ENCODE assay signal across 9 mouse cellular contexts in genomic region chr17:35697759-35698500, GRCm38 (mm10). TPM values are rescaled to one million over a fixed set of nuclear protein-coding genes. Genes with fewer than 3 reads are reported as not detected.
DNase-seq lines count a peak whose midpoint lies in the region; ATAC-seq lines count a peak whose summit lies in the region.
"Had no signal": no experiment of that assay in that cellular context is flagged by ENCODE, and none has a peak within 500 bp of the region (broad histone marks: within the 10 kb centered on the region; RNA-seq: fewer than 3 reads in every experiment).

No protein-coding gene starts in this region.

- H3K9ac ChIP-seq in embryonic facial prominence, embryonic 12.5 days, result peak overlapping the region; percentile 47
- peak overlapping the region; percentile 35 for H3K9ac ChIP-seq in hindbrain, embryonic 11.5 days (ENCODE audit: low read depth, low read length)
- peak overlapping the region; percentile 44 for H3K9ac ChIP-seq in neural tube, embryonic 14.5 days (replicated peaks; ENCODE audit: low read depth, low read length)

- intact Hi-C loops in left cerebral cortex, postnatal 14 days (cut with DNase I), result loop anchor here (5.0 kb wide), 1 partner anchor 39 kb away; no protein-coding TSS in a partner anchor

- peak; percentile 29 for DNase-seq in gastrocnemius, postnatal 25 days
- no peak for DNase-seq in gastrocnemius, adult 18-20 months (ENCODE audit: low spot score)
- DNase-seq in ZHBTc4 (ENCODE audit: low read depth, low spot score), result peak; percentile 86
- peak; percentile 79 for DNase-seq in hindbrain, embryonic 11.5 days (ENCODE audit: low spot score)
- DNase-seq in left cerebral cortex, postnatal 14 days (ENCODE audit: low spot score in 2 of 2), result peak; percentile 42 to 78

- WGBS in embryonic facial prominence, embryonic 12.5 days, result 2% methylated on average over 14 of the region's 16 CpGs
- WGBS in hindbrain, embryonic 11.5 days, result 3% methylated on average over 16 of the region's 16 CpGs
- WGBS in neural tube, embryonic 14.5 days, result 1% methylated on average over 16 of the region's 16 CpGs

- H3K9me3 ChIP-seq in embryonic facial prominence, embryonic 12.5 days, result 0 out of 2 replicates have a peak, but pooled peaks cover 3% of the 10 kb centered on the region
- no peaks in the 10 kb centered on the region for H3K9me3 ChIP-seq in hindbrain, embryonic 11.5 days (ENCODE audit: control insufficient read depth, low read length)
- H3K9me3 ChIP-seq in neural tube, embryonic 14.5 days (ENCODE audit: control insufficient read depth, low read length), result no peaks in the 10 kb centered on the region

- H3K4me3 ChIP-seq in embryonic facial prominence, embryonic 12.5 days, result peak overlapping the region; percentile 33
- peak overlapping the region; percentile 25 for H3K4me3 ChIP-seq in hindbrain, embryonic 11.5 days (ENCODE audit: low read depth, low read length)
- H3K4me3 ChIP-seq in neural tube, embryonic 14.5 days (ENCODE audit: low read depth, low read length), result peak overlapping the region; percentile 33

- peaks cover 51% of the 10 kb centered on the region for H3K4me1 ChIP-seq in embryonic facial prominence, embryonic 12.5 days
- H3K4me1 ChIP-seq in hindbrain, embryonic 11.5 days (replicated peaks; ENCODE audit: control insufficient read depth, insufficient read depth, low read length), result peaks cover 10% of the 10 kb centered on the region
- H3K4me1 ChIP-seq in neural tube, embryonic 14.5 days (ENCODE audit: control insufficient read depth, insufficient read depth, low read length), result peaks cover 22% of the 10 kb centered on the region

- H3K36me3 ChIP-seq in embryonic facial prominence, embryonic 12.5 days, result peaks cover 17% of the 10 kb centered on the region
- H3K36me3 ChIP-seq in hindbrain, embryonic 11.5 days (ENCODE audit: control insufficient read depth, insufficient read depth, low read length), result peaks cover 16% of the 10 kb centered on the region
- peaks cover 8% of the 10 kb centered on the region; the same call in 1 of the 2 replicates for H3K36me3 ChIP-seq in neural tube, embryonic 14.5 days (ENCODE audit: control insufficient read depth, insufficient read depth, low read length)

- H3K4me2 ChIP-seq in embryonic facial prominence, embryonic 12.5 days (replicated peaks), result peak overlapping the region; percentile 59
- H3K4me2 ChIP-seq in hindbrain, embryonic 11.5 days (replicated peaks; ENCODE audit: low read depth, low read length), result peak overlapping the region; percentile 43
- H3K4me2 ChIP-seq in neural tube, embryonic 14.5 days (ENCODE audit: low read depth, low read length), result peak overlapping the region; percentile 89

- H3K27ac ChIP-seq in embryonic facial prominence, embryonic 12.5 days, result peak overlapping the region; percentile 86
- H3K27ac ChIP-seq in hindbrain, embryonic 11.5 days (ENCODE audit: low read depth, low read length), result peak overlapping the region; percentile 100
- H3K27ac ChIP-seq in neural tube, embryonic 14.5 days (ENCODE audit: low read depth, low read length), result peak overlapping the region; percentile 98

- H3K27me3 ChIP-seq in embryonic facial prominence, embryonic 12.5 days, result peaks cover 14% of the 10 kb centered on the region
- no peaks in the 10 kb centered on the region for H3K27me3 ChIP-seq in hindbrain, embryonic 11.5 days (ENCODE audit: control insufficient read depth, insufficient read depth, low read length)
- H3K27me3 ChIP-seq in neural tube, embryonic 14.5 days (ENCODE audit: control insufficient read depth, insufficient read depth, low read length), result no peaks in the 10 kb centered on the region

- peak; percentile 24 for ATAC-seq in embryonic facial prominence, embryonic 12.5 days (ENCODE audit: insufficient number of reproducible peaks, insufficient read depth, low FRiP score, low TSS enrichment)
- ATAC-seq in hindbrain, embryonic 11.5 days (ENCODE audit: low FRiP score), result peak; percentile 84
- ATAC-seq in neural tube, embryonic 14.5 days (ENCODE audit: low read depth), result peak; percentile 73
- no peak for ATAC-seq in monocyte, adult 5-6 weeks (replicated peaks; ENCODE audit: insufficient number of reproducible peaks, low FRiP score, low TSS enrichment, poor library complexity, severe bottlenecking)

RNA-seq across cellular contexts. Expression of gene Ddr1, which starts 6.5 kb away (rescaled TPM):
- 10 to 100 TPM; 14.1 to 16.1 TPM for total RNA-seq in gastrocnemius, postnatal 25 days (2021)
- total RNA-seq in gastrocnemius, adult 18-20 months (2021), result 10 to 100 TPM; 12.4 to 17.1 TPM
- polyA plus RNA-seq in embryonic facial prominence, embryonic 12.5 days (2016; fragmentation: Nextera tagmentation; extraction: Ambion mirVana), result 62.6 and 63.0 TPM in 2 replicates
- polyA plus RNA-seq in hindbrain, embryonic 11.5 days (2014; fragmentation: Nextera tagmentation; extraction: Ambion mirVana), result 69.9 and 78.8 TPM in 2 replicates
- total RNA-seq in left cerebral cortex, postnatal 14 days (2021), result 10 to 100 TPM; 46.1 to 52.8 TPM
- polyA plus RNA-seq in neural tube, embryonic 14.5 days (2014; fragmentation: Nextera tagmentation; extraction: Ambion mirVana), result 48.6 and 65.6 TPM in 2 replicates
- 0.67 to 1.2 TPM in 2 of 3 replicates, not detected in the other for total RNA-seq in monocyte, adult 5-6 weeks (2017)

RNA-seq across cellular contexts. Expression of gene Gtf2h4, which starts 24.4 kb away (rescaled TPM):
- 10 to 100 TPM; 14.7 to 15.3 TPM for total RNA-seq in gastrocnemius, postnatal 25 days (2021)
- 10 to 100 TPM; 17.7 to 18.9 TPM for total RNA-seq in gastrocnemius, adult 18-20 months (2021)
- polyA plus RNA-seq in embryonic facial prominence, embryonic 12.5 days (2016; fragmentation: Nextera tagmentation; extraction: Ambion mirVana), result 48.6 and 51.5 TPM in 2 replicates
- 37.8 and 41.4 TPM in 2 replicates for polyA plus RNA-seq in hindbrain, embryonic 11.5 days (2014; fragmentation: Nextera tagmentation; extraction: Ambion mirVana)
- total RNA-seq in left cerebral cortex, postnatal 14 days (2021), result 10 to 100 TPM; 23.0 to 26.2 TPM
- 20.7 and 21.0 TPM in 2 replicates for polyA plus RNA-seq in neural tube, embryonic 14.5 days (2014; fragmentation: Nextera tagmentation; extraction: Ambion mirVana)
- total RNA-seq in monocyte, adult 5-6 weeks (2017), result 10.9 to 22.5 TPM (median 13.5 TPM) in 3 replicates

RNA-seq across cellular contexts. Expression of gene Vars2, which starts 30.5 kb away (rescaled TPM):
- 10 to 100 TPM in 1 of 2 experiments, 1 to 10 TPM in 1; 9.9 to 14.7 TPM for total RNA-seq in gastrocnemius, postnatal 25 days (2021)
- 10 to 100 TPM in 1 of 2 experiments, 1 to 10 TPM in 1; 9.8 to 13.7 TPM for total RNA-seq in gastrocnemius, adult 18-20 months (2021)
- polyA plus RNA-seq in embryonic facial prominence, embryonic 12.5 days (2016; fragmentation: Nextera tagmentation; extraction: Ambion mirVana), result 18.5 and 23.6 TPM in 2 replicates
- 6.9 and 8.7 TPM in 2 replicates for polyA plus RNA-seq in hindbrain, embryonic 11.5 days (2014; fragmentation: Nextera tagmentation; extraction: Ambion mirVana)
- total RNA-seq in left cerebral cortex, postnatal 14 days (2021), result 10 to 100 TPM; 31.1 to 40.8 TPM
- polyA plus RNA-seq in neural tube, embryonic 14.5 days (2014; fragmentation: Nextera tagmentation; extraction: Ambion mirVana), result 10.7 and 11.7 TPM in 2 replicates
- 7.4 to 13.8 TPM (median 11.3 TPM) in 3 replicates for total RNA-seq in monocyte, adult 5-6 weeks (2017)

RNA-seq across cellular contexts. Expression of gene Mucl3, which starts 54.4 kb away (rescaled TPM):
- total RNA-seq in gastrocnemius, postnatal 25 days (2021), result not detected
- not detected for total RNA-seq in gastrocnemius, adult 18-20 months (2021)
- 0.08 and 0.11 TPM in 2 replicates for polyA plus RNA-seq in embryonic facial prominence, embryonic 12.5 days (2016; fragmentation: Nextera tagmentation; extraction: Ambion mirVana)
- 0.32 TPM in 1 of 2 replicates, not detected in the other for polyA plus RNA-seq in hindbrain, embryonic 11.5 days (2014; fragmentation: Nextera tagmentation; extraction: Ambion mirVana)
- not detected for total RNA-seq in left cerebral cortex, postnatal 14 days (2021)
- not detected in 2 replicates for polyA plus RNA-seq in neural tube, embryonic 14.5 days (2014; fragmentation: Nextera tagmentation; extraction: Ambion mirVana)
- not detected in 3 replicates for total RNA-seq in monocyte, adult 5-6 weeks (2017)
- total RNA-seq: layer of hippocampus, postnatal 25 days had no signal
